In the genomic region with DNA sequence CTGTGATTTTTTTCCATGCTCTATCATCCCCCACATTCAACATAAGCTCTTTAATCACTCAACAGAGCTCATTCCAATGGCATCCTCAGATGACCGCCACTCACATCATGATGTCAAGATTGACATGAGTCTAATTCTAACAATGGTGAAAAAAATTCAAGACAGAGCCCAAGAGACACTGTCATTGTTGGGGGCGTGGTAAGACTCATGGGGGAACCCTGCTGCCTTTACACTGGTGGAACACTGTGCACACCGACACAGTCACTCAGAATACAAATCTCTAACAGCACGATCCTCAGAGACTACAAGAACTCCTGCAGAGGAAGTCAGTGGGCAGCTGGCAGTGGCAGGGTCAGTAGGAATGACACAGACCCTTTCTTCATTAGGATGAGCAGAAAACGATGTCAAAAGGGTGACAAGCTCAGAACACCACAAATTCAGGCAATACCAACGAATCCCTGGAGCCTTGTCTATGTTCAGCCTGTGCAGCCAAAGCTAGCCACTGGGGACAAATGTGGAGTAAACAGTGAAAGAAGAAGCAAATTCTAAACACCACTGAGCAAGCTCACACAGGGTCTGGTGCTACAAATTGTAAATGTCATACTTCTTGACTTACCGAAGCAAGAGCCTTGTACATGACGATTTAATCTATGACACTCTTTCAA, we compare ENCODE assay signal across 22 mouse cellular contexts.
DNase-seq lines count a peak whose midpoint lies in the region; ATAC-seq and TF ChIP-seq lines count a peak whose summit lies in the region.
"Had no signal": no experiment of that assay in that cellular context is flagged by ENCODE, and none has a peak within 500 bp of the region (broad histone marks: within the 10 kb centered on the region; RNA-seq: fewer than 3 reads in every experiment).

No protein-coding gene starts in this region.

- H3K9ac ChIP-seq in heart, adult 2 months (ENCODE audit: low read depth, low read length), result no peak overlapping the region
- no peak overlapping the region for H3K9ac ChIP-seq in heart, embryonic 11.5 days (ENCODE audit: low read depth, low read length)
- H3K9ac ChIP-seq in lung, embryonic 14.5 days, result no peak overlapping the region
- H3K9ac ChIP-seq: embryonic facial prominence, embryonic 12.5 days; forebrain, postnatal 0 days; hindbrain, embryonic 13.5 days; limb, embryonic 13.5 days; liver, embryonic 12.5 days; lung, embryonic 15.5 days had no signal

- no peaks in the 10 kb centered on the region for H3K9me3 ChIP-seq in heart, embryonic 11.5 days (replicated peaks; ENCODE audit: control insufficient read depth, low read length)
- no peaks in the 10 kb centered on the region for H3K9me3 ChIP-seq in lung, embryonic 14.5 days (ENCODE audit: low read depth, low read length)
- H3K9me3 ChIP-seq: embryonic facial prominence, embryonic 12.5 days; heart, embryonic 10.5 days; hindbrain, embryonic 13.5 days; limb, embryonic 13.5 days; liver, embryonic 12.5 days; lung, embryonic 15.5 days; midbrain, embryonic 10.5 days had no signal

- H3K4me3 ChIP-seq in heart, adult 2 months, result no peak overlapping the region
- H3K4me3 ChIP-seq in heart, embryonic 11.5 days (ENCODE audit: low read depth, low read length), result no peak overlapping the region
- H3K4me3 ChIP-seq in lung, embryonic 14.5 days (ENCODE audit: low read depth, low read length), result no peak overlapping the region
- H3K4me3 ChIP-seq: embryonic facial prominence, embryonic 12.5 days; heart, embryonic 10.5 days; hindbrain, embryonic 13.5 days; limb, embryonic 13.5 days; liver, embryonic 12.5 days; lung, embryonic 15.5 days; midbrain, embryonic 10.5 days had no signal

- no peaks in the 10 kb centered on the region; the same call in 1 of the 2 replicates for H3K4me1 ChIP-seq in heart, adult 2 months (ENCODE audit: control insufficient read depth, insufficient read depth, low read length)
- H3K4me1 ChIP-seq in heart, embryonic 11.5 days (ENCODE audit: control insufficient read depth, insufficient read depth, low read length), result no peaks in the 10 kb centered on the region
- peaks cover 8% of the 10 kb centered on the region for H3K4me1 ChIP-seq in lung, embryonic 14.5 days (ENCODE audit: insufficient read depth)
- H3K4me1 ChIP-seq: heart, embryonic 10.5 days; liver, embryonic 12.5 days had no signal

- peak; percentile 26 for DNase-seq in adrenal gland, postnatal 14 days
- DNase-seq in adrenal gland, adult 2 months, result no peak
- peak; percentile 26 to 28 for DNase-seq in heart, adult 2 months
- DNase-seq in lung, embryonic 14.5 days, result peak; percentile 48
- DNase-seq in lung, adult 18-20 months, result no peak
- peak; percentile 47 for DNase-seq in adipocyte (ENCODE audit: low spot score)
- DNase-seq: cerebellum, adult 2 months; cerebellum, postnatal 25 days; forebrain, postnatal 0 days; kidney, adult 9 months; kidney, postnatal 25 days; spleen, adult 18-20 months; thymus, postnatal 25 days had no signal

- peak overlapping the region; percentile 53 for H3K27ac ChIP-seq in heart, adult 2 months
- no peak overlapping the region for H3K27ac ChIP-seq in heart, embryonic 11.5 days (ENCODE audit: low read depth, low read length)
- H3K27ac ChIP-seq in lung, embryonic 14.5 days (ENCODE audit: low read depth), result no peak overlapping the region
- H3K27ac ChIP-seq: embryonic facial prominence, embryonic 12.5 days; heart, embryonic 10.5 days; hindbrain, embryonic 13.5 days; limb, embryonic 13.5 days; liver, embryonic 12.5 days; midbrain, embryonic 10.5 days had no signal

- H3K4me2 ChIP-seq in heart, embryonic 11.5 days, result no peak overlapping the region
- H3K4me2 ChIP-seq in lung, embryonic 14.5 days, result no peak overlapping the region
- H3K4me2 ChIP-seq: embryonic facial prominence, embryonic 12.5 days; hindbrain, embryonic 13.5 days; limb, embryonic 13.5 days; liver, embryonic 12.5 days; lung, embryonic 15.5 days had no signal

- TF ChIP-seq EP300 in heart, adult 2 months (IDR thresholded peaks at IDR 0.05; ENCODE audit: insufficient read depth, low read depth, low read length), result no peak

- no peak for TF ChIP-seq POLR2A in heart, adult 2 months (IDR thresholded peaks at IDR 0.05; ENCODE audit: insufficient read depth, low read depth, low read length)

- WGBS in heart, adult 2 months, result 69% methylated on average over 8 of the region's 8 CpGs
- 77% methylated on average over 8 of the region's 8 CpGs for WGBS in heart, embryonic 11.5 days (ENCODE audit: insufficient replicate concordance)
- 70% methylated on average over 8 of the region's 8 CpGs for WGBS in lung, embryonic 14.5 days

- TF ChIP-seq CTCF in heart, adult 2 months (IDR thresholded peaks at IDR 0.05), result peak; percentile 24
- TF ChIP-seq CTCF in lung, embryonic 14.5 days (IDR thresholded peaks at IDR 0.05; ENCODE audit: low read depth), result no peak

- intact Hi-C loops in heart, adult 2 months (cut with DNase I), result loop anchor here (2.0 kb wide), 1 partner anchor 110 kb away; no protein-coding TSS in a partner anchor

- H3K79me2 ChIP-seq in heart, adult 2 months (replicated peaks; ENCODE audit: control insufficient read depth, insufficient read depth, low read length), result no peaks in the 10 kb centered on the region

- no peaks in the 10 kb centered on the region for H3K36me3 ChIP-seq in heart, adult 2 months (ENCODE audit: control insufficient read depth, insufficient read depth, low read length)
- no peaks in the 10 kb centered on the region for H3K36me3 ChIP-seq in heart, embryonic 11.5 days (ENCODE audit: control insufficient read depth, insufficient read depth, low read length)
- H3K36me3 ChIP-seq in lung, embryonic 14.5 days (ENCODE audit: insufficient read depth), result no peaks in the 10 kb centered on the region
- H3K36me3 ChIP-seq: embryonic facial prominence, embryonic 12.5 days; heart, embryonic 10.5 days; hindbrain, embryonic 13.5 days; limb, embryonic 13.5 days; liver, embryonic 12.5 days; lung, embryonic 15.5 days; midbrain, embryonic 10.5 days had no signal

- ATAC-seq in heart, embryonic 11.5 days (replicated peaks; ENCODE audit: insufficient number of reproducible peaks, low FRiP score, low TSS enrichment), result no peak
- ATAC-seq in lung, embryonic 14.5 days (ENCODE audit: insufficient read depth), result peak; percentile 65; the same call in 1 of the 2 replicates
- ATAC-seq in inflammation-experienced regulatory T-cells, adult 6 months, result no peak
- ATAC-seq: forebrain, postnatal 0 days; liver, embryonic 12.5 days had no signal

- no peaks in the 10 kb centered on the region for H3K27me3 ChIP-seq in heart, adult 2 months (ENCODE audit: control insufficient read depth, insufficient read depth, low read length)
- H3K27me3 ChIP-seq in heart, embryonic 11.5 days (ENCODE audit: control insufficient read depth, insufficient read depth, low read length), result no peaks in the 10 kb centered on the region
- no peaks in the 10 kb centered on the region for H3K27me3 ChIP-seq in lung, embryonic 14.5 days (ENCODE audit: insufficient read depth, low read length)
- H3K27me3 ChIP-seq: embryonic facial prominence, embryonic 12.5 days; limb, embryonic 13.5 days; liver, embryonic 12.5 days; lung, embryonic 15.5 days had no signal

Comparison
In these comparisons a context has a peak if more than half of its experiments do, and no peak if none do; other contexts are left out.
1. DNase-seq: peak in adrenal gland, postnatal 14 days (single experiment), heart, adult 2 months (2 of 2), lung, embryonic 14.5 days (single experiment) and adipocyte (single experiment); none in adrenal gland, adult 2 months (single experiment) and lung, adult 18-20 months (0 of 2).